Mouse (Mus musculus): ENCODE results near the gene Tedc1. TPM values are rescaled to one million over a fixed set of nuclear protein-coding genes. Genes with fewer than 3 reads are reported as not detected.

Tedc1 gene
- total and polyA plus RNA-seq, 2 experiments from 2014 or later: 4.3 to 8.8 TPM

- WGBS: 86% methylated on average over 16 of the region's 16 CpGs
- H3K4me2 ChIP-seq (ENCODE audit: low read depth, low read length, poor library complexity, severe bottlenecking): no peak overlapping the region
- DNase-seq (ENCODE audit: low spot score) (no peak), ATAC-seq (ENCODE audit: low FRiP score) (no peak)
- no peaks in the 10 kb centered on the region for H3K27me3 ChIP-seq (ENCODE audit: insufficient read depth, low read length)
- H3K27ac ChIP-seq (ENCODE audit: low read depth, low read length): no peak overlapping the region
- H3K9ac ChIP-seq (replicated peaks; ENCODE audit: low read length, poor library complexity, severe bottlenecking): no peak overlapping the region
- no peaks in the 10 kb centered on the region for H3K36me3 ChIP-seq (ENCODE audit: insufficient read depth, low read length)
- no peak for TF ChIP-seq CTCF (IDR thresholded peaks at IDR 0.05)
- H3K4me3 ChIP-seq (ENCODE audit: low read depth, low read length): no peak overlapping the region
- H3K4me1 ChIP-seq (ENCODE audit: insufficient read depth, low read length): no peaks in the 10 kb centered on the region
- H3K9me3 ChIP-seq (ENCODE audit: low read length): no peaks in the 10 kb centered on the region
Measured at GRCm38 (mm10) chr12:113214972-113215666, 58.9 kb downstream of the Tedc1 start.

Other genes with a start within 250 kb of the Tedc1 start
- 88.4 and 94.6 TPM in 2 replicates for gene Jag2, start 226.6 kb upstream of the Tedc1 start, total RNA-seq (2014; rRNA removed)
- gene Jag2, start 226.6 kb upstream of the Tedc1 start, polyA plus RNA-seq (2015; fragmentation: Nextera tagmentation; extraction: Ambion mirVana): 9.4 and 12.1 TPM in 2 replicates
- gene Nudt14, start 214.3 kb upstream of the Tedc1 start, total RNA-seq (2014; rRNA removed): 23.6 and 25.8 TPM in 2 replicates
- gene Nudt14, start 214.3 kb upstream of the Tedc1 start, polyA plus RNA-seq (2015; fragmentation: Nextera tagmentation; extraction: Ambion mirVana): 41.8 and 48.0 TPM in 2 replicates
- 79.0 and 81.6 TPM in 2 replicates for gene Btbd6, start 179.9 kb upstream of the Tedc1 start, total RNA-seq (2014; rRNA removed)
- 58.4 and 61.9 TPM in 2 replicates for gene Btbd6, start 179.9 kb upstream of the Tedc1 start, polyA plus RNA-seq (2015; fragmentation: Nextera tagmentation; extraction: Ambion mirVana)
- 42.1 and 51.3 TPM in 2 replicates for gene Brf1, start 155.7 kb upstream of the Tedc1 start, total RNA-seq (2014; rRNA removed)
- gene Brf1, start 155.7 kb upstream of the Tedc1 start, polyA plus RNA-seq (2015; fragmentation: Nextera tagmentation; extraction: Ambion mirVana): 34.9 and 39.0 TPM in 2 replicates
- gene Pacs2, start 141.9 kb upstream of the Tedc1 start, total RNA-seq (2014; rRNA removed): 133 and 162 TPM in 2 replicates
- gene Pacs2, start 141.9 kb upstream of the Tedc1 start, polyA plus RNA-seq (2015; fragmentation: Nextera tagmentation; extraction: Ambion mirVana): 22.4 and 25.8 TPM in 2 replicates
- gene Tex22, start 81.9 kb upstream of the Tedc1 start, total RNA-seq (2014; rRNA removed): 0.85 and 2.2 TPM in 2 replicates
- 0.15 TPM in 1 of 2 replicates, not detected in the other for gene Tex22, start 81.9 kb upstream of the Tedc1 start, polyA plus RNA-seq (2015; fragmentation: Nextera tagmentation; extraction: Ambion mirVana)
- gene Mta1, start 58.1 kb upstream of the Tedc1 start, total RNA-seq (2014; rRNA removed): 48.3 and 55.2 TPM in 2 replicates
- 15.3 and 16.8 TPM in 2 replicates for gene Mta1, start 58.1 kb upstream of the Tedc1 start, polyA plus RNA-seq (2015; fragmentation: Nextera tagmentation; extraction: Ambion mirVana)
- gene Crip2, start 16.2 kb upstream of the Tedc1 start, total RNA-seq (2014; rRNA removed): 147 and 185 TPM in 2 replicates
- 317 and 336 TPM in 2 replicates for gene Crip2, start 16.2 kb upstream of the Tedc1 start, polyA plus RNA-seq (2015; fragmentation: Nextera tagmentation; extraction: Ambion mirVana)
- gene Crip1, start 10.1 kb upstream of the Tedc1 start, total RNA-seq (2014; rRNA removed): 2.5 and 3.9 TPM in 2 replicates
- 25.0 and 26.0 TPM in 2 replicates for gene Crip1, start 10.1 kb upstream of the Tedc1 start, polyA plus RNA-seq (2015; fragmentation: Nextera tagmentation; extraction: Ambion mirVana)
- gene Tmem121, start 29.5 kb downstream of the Tedc1 start, total RNA-seq (2014; rRNA removed): 80.8 and 89.1 TPM in 2 replicates
- gene Tmem121, start 29.5 kb downstream of the Tedc1 start, polyA plus RNA-seq (2015; fragmentation: Nextera tagmentation; extraction: Ambion mirVana): 63.6 and 67.5 TPM in 2 replicates

All from midbrain, postnatal 0 days (tissue).